Mouse (Mus musculus): ENCODE data around the gene Rpusd4.

DNA sequence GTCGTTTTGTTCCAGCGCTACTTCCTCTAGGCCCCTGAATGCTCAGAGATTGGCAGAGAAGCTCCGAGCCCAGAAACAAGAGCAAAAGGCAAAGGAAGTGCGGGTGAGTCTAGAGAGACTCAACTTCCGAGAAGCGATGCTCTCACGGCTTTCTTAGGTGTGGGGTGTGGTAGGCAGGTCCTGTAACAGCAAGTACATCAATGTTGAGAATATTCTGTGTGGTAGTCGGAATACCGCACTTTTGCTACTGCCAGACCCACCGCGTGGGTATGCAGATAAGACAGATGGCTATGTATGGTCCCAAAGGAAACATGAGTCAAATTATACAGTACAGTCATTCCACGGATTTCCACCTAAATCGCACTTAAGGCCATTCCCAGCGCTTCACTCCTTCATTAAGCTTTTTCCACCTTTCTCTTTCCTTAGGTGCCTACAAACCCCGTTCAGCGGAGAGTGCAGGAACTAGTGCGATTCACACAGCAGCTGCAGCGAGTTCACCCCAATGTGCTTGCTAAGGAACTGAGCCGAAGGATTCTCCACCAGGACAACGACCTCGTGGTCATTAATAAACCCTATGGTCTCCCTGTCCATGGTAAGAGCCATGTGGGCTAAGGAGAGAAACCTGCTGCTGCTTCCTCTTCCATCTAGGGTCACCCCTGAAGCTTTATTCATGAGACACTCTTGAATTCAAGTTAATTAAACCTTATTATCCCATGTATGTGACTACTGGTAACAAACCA lies 481 bp downstream of the Rpusd4 start:
- TF ChIP-seq GATA1 (IDR thresholded peaks at IDR 0.05; ENCODE audit: low read length) (no peak), TAL1 (IDR thresholded peaks at IDR 0.05; ENCODE audit: low read length) (no peak)
